Mouse (Mus musculus): ENCODE results near the gene Tex101.
A peak's percentile ranks its signal among the peaks of the same experiment; 100 is the strongest.
"Not testable (repeated sequence)": the region's sequence is repeated elsewhere in the genome, so short reads cannot be mapped to it uniquely, and the experiment has no call there.

The Tex101 gene

DNA sequence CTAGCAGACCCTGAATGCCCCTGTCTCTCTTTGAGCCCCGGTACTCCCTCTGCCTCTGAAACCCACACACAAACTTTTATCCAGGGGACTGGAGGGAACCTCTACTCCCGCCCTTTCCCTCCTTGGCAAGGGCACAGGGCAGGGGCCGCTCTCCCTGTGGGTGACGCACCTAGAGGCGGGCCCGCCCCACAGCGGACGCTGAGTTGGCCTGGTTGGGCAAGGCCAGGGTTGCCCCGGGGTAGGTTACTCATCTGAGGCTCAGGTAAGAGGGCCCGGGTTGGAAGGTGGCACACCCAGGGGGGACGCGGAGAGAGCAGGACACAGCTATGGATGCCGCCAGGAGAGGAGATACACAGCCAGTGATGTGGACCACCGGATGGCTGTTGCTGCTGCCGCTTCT, 40.2 kb downstream of the Tex101 start, which contains the start of gene Lypd3:
TSS of gene Lypd3 (plus strand) at position 287 of the 400 bp plus-strand sequence.
- no peak for DNase-seq (ENCODE audit: low read depth, low spot score)

DNA sequence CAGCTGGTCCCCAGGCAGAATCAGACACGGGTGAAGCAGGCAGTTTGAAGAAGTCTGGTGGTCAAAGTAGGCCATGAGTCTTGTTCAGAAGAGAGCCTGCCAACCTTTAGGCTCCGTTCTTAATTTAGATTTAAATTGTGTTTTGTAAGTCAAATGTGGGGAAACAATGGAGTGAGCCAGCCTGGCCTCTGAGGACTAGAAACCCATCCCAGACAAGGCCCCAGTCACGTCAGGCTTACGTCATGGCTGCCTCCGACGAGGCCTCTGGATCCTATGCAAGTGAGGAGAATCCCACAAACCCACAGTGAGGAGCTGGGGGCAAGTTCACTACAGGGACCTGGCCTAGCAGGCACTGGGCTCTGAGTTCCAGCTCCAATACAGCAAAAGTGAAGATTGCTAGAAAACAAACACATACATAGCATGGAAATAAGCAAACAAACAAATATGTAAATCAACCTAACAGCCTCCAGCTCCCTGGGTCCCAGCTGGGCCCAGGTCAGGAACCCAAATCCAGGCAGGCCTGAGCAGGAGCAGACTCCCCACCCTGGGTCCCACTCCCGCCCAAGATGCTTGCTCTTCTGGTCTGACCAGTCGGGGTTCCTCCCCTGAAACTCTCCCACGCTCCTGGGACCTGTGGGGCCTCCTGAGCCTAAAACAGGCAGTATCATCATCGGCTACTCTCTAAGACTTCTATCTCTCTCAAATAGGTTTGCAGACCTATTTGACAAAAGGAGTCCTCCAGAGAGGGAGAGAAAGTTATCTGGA, 46.2 kb downstream of the Tex101 start:
- DNase-seq (ENCODE audit: low read depth, low spot score), result peak; percentile 61

DNA sequence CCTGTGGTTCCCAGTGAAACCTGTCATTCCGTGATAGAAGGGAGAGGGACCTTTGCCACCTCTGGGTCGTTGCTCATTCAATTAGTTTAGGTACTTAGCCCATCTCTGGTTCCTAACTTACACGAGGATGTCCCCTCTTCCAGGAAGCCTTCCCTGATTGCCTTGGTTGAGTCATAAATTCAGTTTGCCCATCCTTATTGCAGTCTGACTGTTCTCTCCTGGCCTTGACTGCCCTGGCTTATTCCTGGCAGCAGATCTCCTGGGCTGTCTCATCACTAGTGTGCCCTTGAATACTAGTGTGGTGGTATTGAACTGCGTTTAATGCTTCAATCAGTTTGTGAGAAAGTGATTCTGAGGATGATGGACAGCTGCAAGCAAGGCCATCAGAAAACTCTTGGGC, 46.8 kb downstream of the Tex101 start:
- no peak for DNase-seq (ENCODE audit: low read depth, low spot score)

DNA sequence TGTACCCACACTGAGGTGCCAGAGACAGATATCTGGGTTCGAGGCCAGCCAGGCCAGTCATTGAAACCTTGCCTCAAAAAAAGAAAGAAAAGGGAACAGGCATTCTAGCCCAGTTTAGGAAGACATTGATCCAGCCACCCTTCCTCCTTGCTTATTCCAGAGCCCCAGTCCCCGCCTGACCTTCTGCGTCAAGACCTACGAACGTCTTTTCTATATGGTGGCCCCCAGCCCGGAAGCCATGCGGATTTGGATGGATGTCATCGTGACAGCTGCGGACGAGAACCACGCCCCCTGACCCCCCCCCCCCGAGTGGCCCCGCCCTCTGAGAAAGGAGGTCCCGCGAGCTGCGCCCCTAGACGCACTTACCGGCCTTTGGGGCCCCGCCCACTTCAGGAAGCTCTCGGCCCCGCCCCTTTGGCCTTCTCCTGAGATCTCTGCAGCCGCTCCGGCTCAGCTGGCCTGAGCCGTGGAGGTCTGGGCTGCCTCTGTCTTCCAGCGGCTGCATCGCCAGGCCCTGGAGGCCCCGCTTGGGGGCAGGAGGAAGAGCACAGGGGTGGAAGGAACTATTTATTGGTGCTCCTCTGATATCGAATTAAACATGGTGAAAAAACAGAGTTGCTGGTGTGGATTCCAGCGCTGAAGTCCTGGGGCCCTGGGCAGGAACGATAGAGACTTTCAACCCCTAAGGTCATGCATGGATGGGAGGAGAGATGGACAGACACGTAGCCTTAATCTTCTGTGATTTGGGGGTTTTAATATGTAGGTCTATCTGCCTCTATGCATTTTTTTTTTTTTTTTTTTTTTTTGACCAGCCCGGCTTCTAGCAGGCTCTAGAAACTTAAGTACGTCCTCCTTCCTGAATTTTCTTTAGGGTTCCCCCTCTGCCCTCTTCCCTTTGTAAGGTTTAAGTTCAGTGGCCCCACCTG, 47.5 kb downstream of the Tex101 start:
- peak; percentile 89 for DNase-seq (ENCODE audit: low read depth, low spot score)

DNA sequence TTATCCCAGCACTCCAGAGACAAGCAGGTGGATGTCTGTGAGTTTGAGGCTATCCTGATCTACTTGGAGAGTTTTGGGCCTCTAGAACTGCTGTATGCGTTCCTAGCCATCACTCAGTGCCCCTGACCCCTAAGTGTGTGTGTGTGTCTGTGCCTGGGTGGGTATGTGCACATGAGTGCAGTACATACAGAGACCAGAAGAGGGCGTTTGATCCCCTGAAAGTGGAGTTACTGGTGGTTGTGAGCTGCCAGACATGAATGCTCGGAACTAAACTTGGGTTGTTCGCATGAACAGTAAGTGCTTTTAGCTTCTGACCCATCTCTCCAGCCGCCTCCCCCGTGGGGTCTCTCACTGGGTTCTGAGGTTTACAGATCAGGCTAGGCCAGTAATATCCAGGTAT, 53.5 kb downstream of the Tex101 start:
- no peak for DNase-seq (ENCODE audit: low read depth, low spot score)

DNA sequence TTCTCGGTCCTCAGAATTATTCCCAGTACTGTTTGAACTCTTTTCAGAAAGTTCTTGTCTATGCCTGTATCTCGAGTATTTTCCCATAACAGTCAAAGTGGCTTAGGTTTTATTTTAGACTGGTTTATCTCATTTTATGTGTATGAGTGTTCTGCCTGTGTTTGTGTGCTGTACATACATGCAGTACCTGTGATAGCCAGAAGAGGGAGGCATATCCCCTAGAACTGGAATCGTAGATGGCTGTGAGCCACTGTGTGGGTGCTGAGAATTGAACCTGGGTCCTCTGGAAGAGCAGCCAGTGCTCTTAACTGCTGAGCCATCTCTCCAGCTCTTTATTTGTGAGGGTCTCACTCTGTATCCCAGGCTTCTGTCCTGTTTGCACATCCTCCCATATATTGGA, 55.3 kb downstream of the Tex101 start:
- peak; percentile 70 for DNase-seq (ENCODE audit: low read depth, low spot score)

DNA sequence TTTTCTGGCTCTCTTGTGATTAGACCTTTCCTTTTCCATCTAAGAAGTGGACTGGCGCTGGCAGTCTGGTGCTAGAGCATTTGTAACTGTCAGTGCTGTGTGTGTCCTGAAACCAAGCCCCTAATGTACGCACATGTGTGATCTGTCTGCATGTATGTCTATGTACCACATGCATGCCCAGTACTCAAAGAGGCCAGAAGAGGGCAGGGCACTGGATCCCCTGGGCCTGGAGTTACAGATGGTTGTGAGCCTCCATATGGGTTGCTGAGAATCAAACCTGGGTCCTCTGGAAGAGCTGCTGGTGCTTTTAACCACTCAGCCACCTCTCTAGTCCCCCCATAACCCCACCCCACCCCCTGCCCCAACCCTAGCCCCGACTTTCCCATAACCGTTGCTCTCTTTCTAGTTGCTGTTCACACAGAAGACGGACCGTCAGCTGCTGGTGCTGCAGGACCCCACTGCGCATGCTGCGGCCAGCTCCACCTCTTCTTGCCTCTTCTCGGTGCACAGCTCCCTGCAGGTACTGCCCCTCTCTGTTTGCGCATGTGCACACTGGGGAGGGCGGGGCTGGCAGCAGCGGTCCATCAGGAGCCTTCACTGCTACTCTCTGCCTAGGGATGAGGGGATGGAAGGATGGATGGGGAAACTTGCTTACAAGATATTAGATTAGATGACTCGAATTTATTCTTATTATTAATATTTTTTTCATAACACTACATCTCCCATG, 56.6 kb downstream of the Tex101 start:
- peak; percentile 94 for DNase-seq (ENCODE audit: low read depth, low spot score)

DNA sequence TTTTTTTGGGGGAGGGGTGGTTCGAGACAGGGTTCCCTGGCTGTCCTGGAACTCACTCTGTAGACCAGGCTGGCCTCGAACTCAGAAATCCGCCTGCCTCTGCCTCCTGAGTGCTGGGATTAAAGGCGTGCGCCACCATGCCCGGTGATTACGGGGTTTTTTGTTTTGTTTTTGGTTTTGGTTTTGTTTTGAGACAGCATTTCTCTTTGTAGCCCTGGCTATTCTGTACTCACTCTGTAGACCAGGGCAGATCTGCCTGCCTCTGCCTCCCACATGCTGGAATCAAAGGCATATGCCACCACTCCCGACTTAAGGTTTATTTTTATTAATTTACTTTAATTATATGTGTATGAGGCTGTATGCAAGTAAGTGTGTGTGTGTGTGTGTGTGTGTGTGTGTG, 58.1 kb downstream of the Tex101 start:
- not testable (repeated sequence) for DNase-seq (ENCODE audit: low read depth, low spot score)
